Mouse (Mus musculus) cerebellum, postnatal 14 days (tissue): ENCODE results near the gene Slc36a3.
"Not testable (repeated sequence)": the region's sequence is repeated elsewhere in the genome, so short reads cannot be mapped to it uniquely, and the experiment has no call there.

Experiments
- DNase-seq, 2 experiments: peaks; one replicate each; pipeline ENCODE4 v3.0.0; 2021; ENCODE audit warnings: mixed read lengths in 2 of 2

The Slc36a3 gene

DNA sequence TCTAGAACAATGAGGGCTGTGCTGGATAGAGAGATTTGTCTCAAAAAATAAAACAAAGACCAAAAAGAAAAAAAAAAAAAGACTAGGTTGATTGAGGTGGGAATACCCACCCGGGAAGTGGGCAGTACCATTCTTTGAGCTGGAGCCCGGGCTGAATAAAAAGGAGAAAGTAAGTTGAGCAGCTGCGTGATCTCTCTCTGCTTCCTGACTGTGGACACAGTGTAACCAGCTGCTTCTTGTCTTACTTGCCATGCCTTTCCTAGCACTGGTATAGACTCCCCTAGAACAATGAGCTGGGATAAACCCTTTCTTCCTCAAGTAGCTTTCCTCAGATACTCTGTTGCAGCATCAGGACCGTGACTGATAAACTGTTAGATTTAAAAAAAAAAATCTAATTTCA lies 10.0 kb downstream of the Slc36a3 start:
- DNase-seq = no peak

DNA sequence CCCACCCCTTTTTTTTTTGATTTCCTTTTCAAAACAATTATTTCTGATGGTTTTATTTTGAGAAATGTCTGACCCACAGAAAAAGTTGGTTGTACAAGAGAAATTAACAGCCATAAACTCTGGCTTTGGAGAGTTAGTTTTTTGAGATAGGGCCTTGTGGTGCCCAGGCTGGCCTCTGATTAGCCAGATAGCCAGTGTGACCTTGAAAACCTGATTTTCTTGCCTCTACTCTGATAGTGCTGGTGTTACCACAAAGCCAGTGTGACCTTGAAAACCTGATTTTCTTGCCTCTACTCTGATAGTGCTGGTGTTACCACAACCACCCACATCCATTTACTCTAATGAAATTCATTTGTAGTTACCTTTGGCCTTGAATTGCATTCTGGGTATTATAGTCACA lies 13.9 kb downstream of the Slc36a3 start:
- no peak for DNase-seq

DNA sequence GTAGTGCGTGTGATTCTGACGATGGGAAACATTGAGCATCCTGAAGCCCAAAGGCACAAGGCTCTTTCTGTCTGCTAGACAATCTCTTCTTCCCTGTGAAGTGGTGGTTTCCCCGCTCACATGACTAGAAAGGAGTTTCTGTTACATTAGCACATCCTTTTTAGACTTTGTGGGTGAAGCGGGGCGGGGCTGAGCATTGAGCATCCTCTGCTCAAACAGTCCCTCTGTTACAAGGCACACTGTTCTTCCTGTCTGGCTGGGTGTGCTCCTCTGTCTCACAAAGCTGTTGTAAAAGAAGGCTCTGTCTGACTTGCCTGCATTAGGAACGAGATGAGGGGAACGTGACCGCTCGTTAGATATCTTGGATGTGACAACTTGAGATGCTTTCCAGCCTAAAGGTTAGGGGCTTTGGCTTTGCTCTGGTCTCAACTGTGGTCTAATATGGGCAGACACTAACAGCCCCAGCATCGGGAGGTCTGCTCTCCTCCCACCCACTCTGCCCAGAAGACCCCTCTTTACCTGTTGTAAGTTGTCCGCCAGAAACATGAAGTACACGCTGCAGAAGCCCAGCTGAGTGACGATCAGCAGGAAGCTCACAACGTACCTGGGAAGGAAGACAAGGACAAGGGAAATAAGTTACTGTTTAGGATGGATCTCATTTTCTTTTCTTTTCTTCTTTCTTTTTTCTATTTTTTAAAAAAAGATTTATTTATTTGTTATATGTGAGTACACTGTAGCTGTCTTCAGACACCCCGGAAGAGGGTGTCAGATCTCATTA lies 14.5 kb downstream of the Slc36a3 start:
- DNase-seq = no peak

DNA sequence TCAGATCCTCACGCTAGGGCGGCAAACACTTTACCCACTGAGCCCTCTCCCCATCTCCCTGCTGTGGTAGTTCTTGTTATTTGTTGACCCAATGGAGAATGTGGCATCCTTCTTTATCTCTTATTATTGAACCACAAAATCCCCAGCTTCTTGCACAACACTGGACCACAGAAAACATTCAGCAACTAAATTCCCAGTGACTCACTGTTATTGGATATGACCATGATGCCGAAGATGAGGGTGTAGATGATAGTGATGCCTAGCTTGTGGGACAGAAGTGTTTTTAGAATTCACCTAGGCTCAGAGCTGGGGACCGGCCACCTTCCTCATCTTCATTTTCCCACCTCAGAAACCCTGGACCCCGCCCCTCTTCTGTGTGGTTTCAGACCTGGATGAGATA lies 16.6 kb downstream of the Slc36a3 start:
- DNase-seq = no peak

DNA sequence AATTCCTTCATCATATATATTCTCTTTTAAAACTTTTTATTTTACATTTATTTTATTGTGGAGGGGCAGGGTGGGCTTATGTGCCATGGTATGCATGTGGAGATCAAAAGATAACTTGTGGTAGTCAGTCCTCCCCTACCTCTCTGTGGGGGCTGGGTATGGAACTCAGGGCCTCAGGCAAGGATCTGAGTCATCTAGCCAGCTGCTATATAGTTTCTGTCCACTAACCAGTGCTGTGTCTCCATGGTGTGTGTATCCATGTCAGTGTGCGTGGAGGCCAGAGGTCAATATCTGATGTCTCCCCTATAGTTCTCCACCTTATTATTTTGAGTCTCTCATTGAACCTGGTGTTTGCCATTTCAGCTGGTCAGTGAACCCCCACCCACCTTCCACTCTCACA lies 17.1 kb downstream of the Slc36a3 start:
- no peak for DNase-seq

DNA sequence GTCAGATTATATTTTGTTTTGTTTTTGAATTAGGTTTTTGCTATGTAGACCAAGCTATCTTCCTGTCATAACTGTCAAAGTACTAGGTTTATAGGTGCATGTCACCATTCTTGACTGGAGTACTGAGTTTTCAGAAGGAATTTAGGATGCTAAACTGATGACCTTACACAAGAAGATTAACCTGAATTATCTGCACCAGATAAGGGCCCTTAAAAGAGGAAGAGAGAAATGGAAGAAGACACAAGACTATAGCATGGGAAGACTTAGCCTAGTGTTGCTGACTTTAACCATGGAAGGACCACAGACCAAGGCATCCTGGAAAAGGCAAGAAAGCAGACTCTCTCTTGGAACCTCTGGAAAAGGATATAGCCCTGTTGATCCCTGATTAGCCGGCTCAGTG lies 18.3 kb downstream of the Slc36a3 start:
- no peak for DNase-seq

DNA sequence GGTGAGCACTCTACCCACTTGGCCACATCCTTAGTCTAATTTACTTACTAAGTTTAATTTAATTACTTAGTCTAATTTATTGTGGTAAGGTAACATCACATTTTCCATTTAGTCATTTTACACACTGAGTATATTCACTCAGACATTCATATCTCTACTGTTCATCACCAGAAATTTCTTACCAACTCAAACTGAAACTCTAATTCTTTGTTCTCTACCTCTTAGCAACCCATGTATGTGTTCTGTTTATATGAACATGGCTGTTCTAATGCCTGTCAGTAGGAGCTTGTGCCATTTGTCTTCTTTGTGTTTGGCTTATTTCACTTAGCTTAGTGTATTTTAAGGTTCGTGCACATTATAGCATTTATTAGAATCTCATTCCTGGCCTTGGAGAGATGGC lies 19.6 kb downstream of the Slc36a3 start:
- DNase-seq = no peak

DNA sequence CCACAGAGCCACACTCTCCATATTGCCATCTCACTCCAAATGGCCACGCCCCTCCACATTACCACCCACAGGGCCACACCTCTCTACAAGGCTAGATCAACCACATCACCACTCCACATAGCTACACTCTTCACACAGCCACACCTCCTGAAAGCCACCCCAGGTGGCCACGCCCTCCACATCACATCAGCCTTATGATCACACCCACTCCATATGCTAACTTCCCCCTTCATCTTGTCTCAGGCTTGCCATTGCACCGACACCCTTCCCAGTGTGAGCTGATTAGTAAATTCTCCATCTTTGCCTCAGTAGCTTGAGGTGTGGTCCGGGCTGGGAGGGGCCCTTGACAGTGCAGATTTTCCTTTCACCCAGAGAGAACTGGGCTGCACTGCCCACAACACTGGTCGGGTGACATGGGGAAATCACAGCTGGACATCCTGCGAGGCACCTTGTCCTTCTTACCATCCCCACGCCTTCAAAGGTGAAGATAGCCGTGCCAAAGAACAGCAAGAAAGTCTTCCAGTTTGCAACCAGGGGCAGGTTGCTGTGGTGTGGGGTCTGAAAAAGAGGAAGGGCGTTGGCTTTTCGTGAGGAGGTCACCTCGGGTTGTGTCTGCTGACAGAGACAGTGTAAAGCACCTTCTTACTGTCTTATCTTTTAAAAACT lies 20.3 kb downstream of the Slc36a3 start:
- no peak for DNase-seq

DNA sequence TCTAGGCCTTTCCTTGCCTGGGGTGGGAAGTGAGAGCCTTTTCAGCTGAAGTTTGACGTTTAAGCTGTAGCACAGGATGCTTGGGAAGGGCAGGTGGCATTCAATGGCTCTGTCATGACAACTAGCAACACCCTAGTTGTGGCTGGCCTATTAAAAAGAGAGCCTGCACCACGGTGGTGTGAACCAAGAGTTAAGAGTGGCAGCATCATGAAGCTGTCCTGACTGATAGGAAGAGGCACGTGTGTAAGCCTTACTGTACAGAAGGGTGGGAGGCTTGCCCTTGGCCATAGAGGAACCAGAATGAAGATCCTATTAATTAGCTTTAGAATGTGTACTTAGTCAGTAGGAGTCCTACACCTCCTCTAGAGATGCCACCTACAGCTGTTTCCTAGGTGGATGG lies 23.1 kb downstream of the Slc36a3 start:
- no peak for DNase-seq

DNA sequence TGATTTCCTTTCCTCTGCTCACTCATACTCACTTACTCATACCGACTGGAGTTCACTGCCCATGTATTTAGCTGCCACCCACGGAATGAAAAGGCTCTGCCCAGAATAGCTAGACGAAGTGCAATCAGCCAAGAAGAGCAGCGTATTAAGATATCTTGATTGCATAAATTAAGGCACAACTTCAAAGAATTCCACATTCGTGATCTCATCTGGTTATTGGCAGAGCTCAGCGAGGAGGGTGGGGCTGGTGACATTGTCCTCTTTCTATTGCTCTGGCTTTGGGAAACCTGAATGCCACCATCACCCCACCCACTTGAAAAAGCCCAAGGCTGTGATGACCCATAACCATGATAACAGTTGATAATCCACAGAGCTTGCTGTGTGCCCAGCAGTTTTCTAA lies 23.6 kb downstream of the Slc36a3 start:
- no peak for DNase-seq

DNA sequence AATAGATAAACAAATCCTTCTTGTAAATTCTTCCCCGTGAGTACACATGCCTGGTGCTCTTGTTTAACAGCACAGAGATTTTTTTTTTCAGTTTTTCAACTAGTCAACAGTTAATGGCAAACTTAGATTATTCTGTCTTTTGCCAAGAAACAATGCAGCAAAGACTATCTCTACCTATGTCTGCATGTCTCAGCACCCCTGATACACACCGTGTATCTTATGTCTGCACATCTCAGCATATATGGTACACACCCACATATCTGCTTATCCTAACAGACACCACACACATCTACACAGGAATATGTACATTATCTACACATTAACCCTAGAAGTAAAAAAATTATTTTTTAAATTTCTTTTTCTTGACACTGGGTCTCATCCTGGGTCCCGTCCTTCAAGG lies 24.8 kb downstream of the Slc36a3 start:
- no peak for DNase-seq

DNA sequence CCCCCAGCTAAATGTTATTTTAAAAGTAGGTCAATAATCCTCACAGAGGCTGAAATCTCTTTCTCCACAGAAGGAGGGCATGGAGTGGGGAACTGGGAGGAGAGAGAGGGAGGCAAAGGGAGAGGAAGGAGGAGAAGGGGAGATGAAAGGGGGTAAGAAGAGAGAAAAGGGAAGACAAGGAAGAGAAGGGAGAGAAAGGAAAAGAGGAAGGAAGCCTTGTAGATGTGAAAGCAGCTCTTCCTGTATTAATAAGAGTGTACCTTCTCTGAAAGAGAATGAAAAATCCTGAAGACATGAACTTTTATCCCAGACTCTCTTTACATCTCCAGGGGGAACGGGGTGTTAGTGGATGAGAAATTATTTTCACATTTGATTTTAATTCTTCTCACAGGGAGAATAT lies 30.1 kb downstream of the Slc36a3 start:
- no peak for DNase-seq

DNA sequence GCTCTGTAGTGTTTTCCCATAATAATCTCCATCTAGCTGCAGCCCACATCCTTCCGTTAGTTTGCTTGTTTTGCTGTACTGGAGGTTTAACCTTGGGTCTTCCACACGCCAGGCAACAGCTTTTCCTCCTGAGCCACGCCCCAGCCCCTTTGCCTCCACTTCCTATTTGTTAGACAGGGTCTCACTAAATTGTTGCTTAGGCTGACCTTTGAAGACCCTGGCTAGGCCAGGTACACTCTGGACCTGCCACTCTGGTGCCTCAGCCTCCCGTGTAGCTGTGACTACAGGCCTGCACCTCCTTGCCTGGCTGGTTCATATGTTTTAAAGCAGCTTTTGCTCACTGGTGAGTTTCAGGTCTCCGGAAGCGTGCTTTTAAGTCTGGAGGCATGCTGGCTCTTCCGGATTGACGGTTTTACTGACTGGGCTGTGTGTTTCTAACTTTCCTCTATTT lies 30.7 kb downstream of the Slc36a3 start:
- DNase-seq = no peak

DNA sequence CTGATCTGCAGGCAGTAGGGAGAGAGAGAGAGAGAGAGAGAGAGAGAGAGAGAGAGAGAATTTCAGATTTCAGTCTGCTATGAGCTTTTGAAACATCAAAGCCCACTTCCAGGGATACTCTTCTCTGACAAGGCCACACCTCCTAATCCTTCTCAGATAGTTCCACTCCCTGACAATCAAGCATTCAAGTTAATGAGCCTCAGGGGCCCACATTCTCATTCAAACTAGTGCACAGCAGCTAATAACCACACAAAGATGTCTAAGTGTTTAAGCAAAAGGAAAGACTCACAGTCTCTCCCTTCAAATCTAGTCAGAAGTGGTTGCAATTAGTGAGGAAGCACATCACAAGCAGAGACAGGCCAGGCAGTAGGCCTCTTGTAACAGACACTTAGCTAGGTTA lies 31.2 kb downstream of the Slc36a3 start:
- no peak for DNase-seq

DNA sequence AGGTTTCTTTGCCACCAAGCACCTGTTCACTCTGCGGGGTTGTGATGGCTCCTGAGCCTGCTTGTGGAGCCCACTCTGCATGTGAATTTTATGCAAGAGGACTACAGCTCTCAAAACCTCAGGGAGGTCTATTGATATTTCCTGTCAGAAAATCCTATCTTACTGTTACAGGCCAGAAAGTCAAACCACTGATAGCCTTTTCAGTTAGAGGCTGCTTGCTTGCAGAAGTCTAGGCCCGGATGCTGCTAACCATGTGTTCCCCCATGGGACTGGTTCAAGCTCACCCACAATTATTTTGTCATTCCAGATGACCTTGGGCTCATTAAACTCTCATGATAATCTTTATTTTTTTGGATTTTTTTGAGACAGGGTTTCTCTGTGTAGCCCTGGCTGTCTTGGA lies 34.5 kb downstream of the Slc36a3 start:
- no peak for DNase-seq

DNA sequence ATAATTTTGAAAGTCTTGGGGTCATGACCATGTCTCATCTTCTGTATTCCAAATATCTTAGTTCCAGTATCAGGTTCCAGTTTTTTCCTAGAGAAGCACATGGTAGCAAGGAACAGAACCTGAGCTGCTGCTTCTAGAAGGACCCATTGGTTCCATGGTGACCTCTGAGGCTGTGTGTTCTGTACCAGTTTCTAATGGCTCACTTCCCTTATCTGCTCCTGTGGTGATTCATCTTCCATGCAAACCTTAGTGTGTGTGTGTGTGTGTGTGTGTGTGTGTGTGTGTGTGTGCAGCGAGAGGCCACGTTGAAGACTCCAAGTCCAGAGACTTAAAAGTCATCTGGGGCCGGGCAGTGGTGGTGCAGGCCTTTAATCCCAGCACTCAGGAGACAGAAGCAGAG lies 35.5 kb downstream of the Slc36a3 start:
- DNase-seq = no peak

DNA sequence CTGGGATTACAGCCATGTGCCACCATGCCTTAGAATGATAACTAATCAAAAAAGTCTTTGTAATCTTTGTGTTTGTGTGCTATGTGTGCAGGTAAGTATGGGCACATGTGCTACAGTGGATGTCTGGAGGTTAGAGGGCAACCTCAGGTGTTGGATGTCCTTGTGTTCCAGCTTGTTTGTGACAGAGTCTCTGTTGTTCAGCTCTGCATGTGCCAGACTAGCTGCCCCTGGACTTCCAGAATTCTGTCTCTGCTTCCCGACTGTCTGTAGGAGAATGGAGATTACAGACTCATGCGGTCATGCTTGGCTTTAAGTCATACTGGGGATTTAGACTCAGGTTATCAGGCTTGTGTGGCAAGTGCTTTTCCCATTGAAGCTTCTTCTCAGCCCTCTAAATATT lies 37.2 kb downstream of the Slc36a3 start:
- DNase-seq = no peak

DNA sequence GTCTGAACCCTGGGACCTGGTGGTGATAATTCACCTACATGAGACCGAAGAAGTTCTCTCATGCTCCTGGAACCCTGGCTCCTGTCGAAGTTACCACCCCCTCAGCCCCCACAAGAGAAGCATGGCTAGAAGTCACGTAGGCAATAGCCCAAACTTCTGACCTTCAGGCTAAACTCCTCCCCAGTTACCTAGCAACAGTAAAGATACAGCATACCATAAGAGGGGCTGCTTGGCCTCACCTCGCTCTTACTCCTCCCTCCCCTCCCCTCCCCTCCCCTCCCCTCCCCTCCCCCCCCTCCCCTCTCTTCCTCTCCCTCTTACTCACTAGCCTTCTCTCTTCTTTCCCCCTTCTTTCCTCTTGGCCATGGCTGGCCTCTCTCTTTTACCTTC lies 37.7 kb downstream of the Slc36a3 start:
- not testable (repeated sequence) for DNase-seq

DNA sequence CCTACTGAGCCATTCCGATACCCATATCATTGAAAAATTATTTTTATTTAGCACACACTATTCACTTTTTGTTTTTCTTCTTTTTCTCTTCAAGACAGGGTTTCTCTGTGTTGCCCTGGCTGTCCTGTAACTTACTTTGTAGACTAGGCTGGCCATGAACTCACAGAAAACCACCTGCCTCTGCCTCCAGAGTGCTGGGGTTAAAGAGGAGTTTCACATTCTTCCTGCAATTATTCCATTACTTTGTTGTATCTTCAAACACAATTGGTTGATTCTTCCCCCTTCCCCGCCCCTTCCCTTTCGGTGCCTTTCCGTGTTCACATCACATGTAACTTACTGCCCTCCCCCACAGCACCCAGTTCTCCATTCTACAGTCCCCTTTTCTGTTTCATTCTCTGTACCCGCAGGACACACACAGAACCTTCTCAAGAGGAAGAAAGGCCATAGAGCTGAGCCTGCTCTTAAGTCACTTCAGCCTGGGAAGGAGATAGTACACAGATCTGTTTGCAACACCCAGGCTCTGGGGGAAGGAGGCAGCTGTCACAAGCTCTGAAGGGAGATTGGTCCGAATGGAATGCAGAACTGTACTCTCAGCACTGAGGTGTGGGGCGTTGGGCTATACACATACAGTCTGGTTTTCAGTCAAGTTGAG lies 38.2 kb downstream of the Slc36a3 start:
- no peak for DNase-seq

DNA sequence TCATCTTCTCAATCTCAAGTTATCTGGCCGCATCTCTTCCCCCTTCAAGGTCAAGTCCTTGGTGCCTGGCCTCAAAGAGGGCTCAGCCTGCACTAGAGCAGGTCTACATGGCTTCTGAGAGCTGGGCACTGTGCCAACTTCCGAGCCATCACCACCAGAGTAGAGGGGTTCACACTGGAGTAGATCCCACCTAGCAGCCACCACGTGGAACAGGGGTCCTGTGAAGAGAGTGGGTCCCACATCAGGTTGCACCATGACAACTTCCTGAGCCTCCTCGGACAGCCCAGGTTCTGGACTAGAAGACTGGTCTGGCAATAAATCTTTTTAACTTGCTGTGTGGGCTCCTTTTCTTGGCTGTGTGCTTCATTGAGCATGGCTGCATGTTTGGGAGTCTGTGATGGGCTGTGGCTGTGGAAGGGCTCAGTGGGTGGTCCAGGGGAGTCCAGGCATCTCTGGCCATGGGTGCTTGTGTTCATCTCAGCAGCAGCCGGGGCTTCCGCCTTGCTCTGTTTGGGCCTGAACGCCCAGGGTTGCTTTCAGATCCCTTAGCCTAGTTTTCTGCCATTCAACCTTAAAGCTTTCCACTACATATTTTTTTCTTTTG lies 40.8 kb downstream of the Slc36a3 start:
- peak; percentile 45 to 63 for DNase-seq

DNA sequence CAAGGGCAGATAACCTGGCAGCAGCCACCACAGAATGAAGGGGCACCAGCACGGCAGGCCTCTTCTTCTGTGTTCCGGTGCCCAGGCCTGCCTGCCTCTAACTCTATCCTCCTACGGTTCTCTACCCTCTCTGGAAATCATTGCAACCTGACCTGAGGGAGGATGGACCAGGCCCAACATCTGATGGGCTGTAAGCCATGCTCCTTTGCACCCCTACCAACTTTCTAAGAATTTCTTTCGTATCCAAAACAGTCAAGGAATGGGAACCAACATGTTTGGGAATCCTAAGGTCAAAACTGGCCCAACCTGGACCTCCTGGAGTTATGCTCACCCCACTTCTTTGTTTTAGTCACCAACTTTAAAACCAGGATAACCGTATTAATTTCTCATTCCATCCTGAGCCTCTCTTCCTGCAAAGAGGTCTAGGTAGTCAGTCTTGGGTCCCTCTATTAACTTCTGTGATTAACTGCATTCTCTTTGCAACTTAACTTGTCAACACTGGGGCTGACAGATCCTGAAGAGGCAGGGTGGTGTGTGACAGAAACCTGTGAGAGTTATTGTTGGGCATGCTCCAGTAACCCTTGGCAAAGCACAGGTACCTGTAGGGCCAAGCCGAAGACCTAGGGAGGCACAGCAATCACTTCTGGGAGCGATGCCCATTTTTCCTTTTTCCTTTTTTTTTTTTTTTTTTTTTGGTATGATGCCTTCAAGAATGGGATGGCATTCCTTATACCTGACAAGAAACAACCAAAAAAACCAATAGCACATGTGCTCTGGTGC lies 41.8 kb downstream of the Slc36a3 start:
- peak; percentile 55 to 72 for DNase-seq

DNA sequence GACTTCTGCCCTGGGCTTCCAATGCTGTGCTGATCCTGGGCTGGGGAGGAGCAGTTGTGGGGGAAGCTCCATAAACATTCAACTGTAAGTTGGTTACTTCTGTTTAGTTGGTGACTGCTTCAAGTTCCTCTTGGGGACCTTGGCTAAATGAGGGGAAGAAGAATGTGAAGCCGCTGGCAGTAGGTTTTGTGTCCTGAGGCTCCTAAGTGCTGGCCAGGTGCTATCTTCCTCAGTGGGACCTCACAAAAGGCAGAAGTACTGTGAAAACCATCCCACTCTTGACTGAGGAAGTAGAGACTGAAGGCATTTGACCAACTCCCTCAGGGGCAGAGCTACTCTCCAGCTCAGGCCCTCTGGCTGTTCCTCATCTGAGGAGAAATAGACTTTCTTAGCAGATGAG lies 44.9 kb downstream of the Slc36a3 start:
- no peak for DNase-seq

DNA sequence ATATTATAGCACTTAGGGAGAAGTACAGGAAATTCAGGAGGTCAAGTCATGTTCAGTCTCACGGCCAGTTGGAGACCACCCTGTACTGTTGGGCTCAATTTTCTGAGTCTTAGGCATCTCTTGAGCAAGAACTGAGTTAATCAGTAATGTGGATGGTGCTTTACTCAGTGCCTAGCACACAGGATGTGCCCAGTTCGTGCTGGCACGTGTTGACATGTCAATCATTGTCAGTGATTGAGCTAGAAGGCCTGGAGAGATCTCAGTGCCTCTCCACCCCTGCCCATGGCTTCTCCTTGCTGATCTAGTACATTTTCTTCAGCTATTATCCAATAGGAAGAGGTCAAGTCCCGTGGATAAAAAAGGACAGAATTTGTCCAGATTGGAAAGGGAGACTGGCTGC lies 46.1 kb downstream of the Slc36a3 start:
- no peak for DNase-seq
